Mouse (Mus musculus) cortical plate, adult 2 months (tissue): ENCODE measurements around the gene Pet117. TPM values are rescaled to one million over a fixed set of nuclear protein-coding genes. Genes with fewer than 3 reads are reported as not detected.
A peak's percentile ranks its signal among the peaks of the same experiment; 100 is the strongest.
"Not testable (repeated sequence)": the region's sequence is repeated elsewhere in the genome, so short reads cannot be mapped to it uniquely, and the experiment has no call there.

Experiments used
- H3K27ac ChIP-seq: fragments of 200-500 bp; 2 replicates; pipeline ENCODE4 v1.5.1; 2012; ENCODE audit warnings: low read length, control low read depth, inconsistent platforms; ENCODE audit not compliant: insufficient read depth
- H3K4me1 ChIP-seq: fragments of 200-500 bp; 2 replicates; pipeline ENCODE4 v1.6.1; 2011; ENCODE audit warnings: low read length; ENCODE audit not compliant: control insufficient read depth, insufficient read depth
- H3K4me3 ChIP-seq: fragments of 200-500 bp; 2 replicates; pipeline ENCODE4 v1.5.1; 2011; ENCODE audit warnings: mild to moderate bottlenecking, low read length, control low read depth; ENCODE audit not compliant: insufficient read depth
- CTCF ChIP-seq: fragments of 200-500 bp; IDR thresholded peaks from 2 replicates; pipeline ENCODE4 v1.5.1; 2011; ENCODE audit warnings: mild to moderate bottlenecking, control low read depth, low read length; ENCODE audit not compliant: insufficient read depth; ENCODE audit errors: extremely low read depth
- POLR2A ChIP-seq: fragments of 200-500 bp; IDR thresholded peaks from 2 replicates; pipeline ENCODE4 v1.6.1; 2011; ENCODE audit warnings: mild to moderate bottlenecking, low read length, control low read depth; ENCODE audit not compliant: insufficient read depth; ENCODE audit errors: extremely low read depth
- polyA plus RNA-seq: library from polyadenylated mRNA; depleted of rRNA; stranded (reverse); fragments of >200 nt; gene quantifications from 2 replicates; pipeline ENCODE4 v1.2.3, GENCODE M21; 2012

Pet117 gene
- polyA plus RNA-seq, 1 experiment, result not detected

DNA sequence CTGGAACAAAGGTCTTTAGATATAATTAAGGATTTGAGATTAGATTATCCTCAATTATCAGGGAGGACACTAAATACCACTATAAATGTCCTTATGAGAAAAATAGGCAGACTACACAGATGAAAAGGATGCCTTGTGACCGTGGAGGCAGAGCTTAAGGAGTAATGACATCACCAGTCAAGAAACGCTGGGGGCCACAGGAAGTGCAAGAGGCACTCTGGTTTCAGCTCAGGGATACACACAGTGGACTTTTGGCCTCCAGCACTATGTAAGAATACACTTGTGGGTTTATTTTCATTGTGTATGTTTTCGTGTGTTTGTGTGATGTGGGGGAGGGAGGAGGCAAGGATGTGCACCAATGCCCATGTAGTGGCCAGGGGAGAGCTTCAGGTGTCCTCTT, 31.6 kb upstream of the Pet117 start:
- Histone ChIP-seq H3K4me1 (no peaks in the 10 kb centered on the region), H3K27ac (no peak overlapping the region), H3K4me3 (no peak overlapping the region)
- TF ChIP-seq CTCF, result no peak
- no peak for TF ChIP-seq POLR2A

DNA sequence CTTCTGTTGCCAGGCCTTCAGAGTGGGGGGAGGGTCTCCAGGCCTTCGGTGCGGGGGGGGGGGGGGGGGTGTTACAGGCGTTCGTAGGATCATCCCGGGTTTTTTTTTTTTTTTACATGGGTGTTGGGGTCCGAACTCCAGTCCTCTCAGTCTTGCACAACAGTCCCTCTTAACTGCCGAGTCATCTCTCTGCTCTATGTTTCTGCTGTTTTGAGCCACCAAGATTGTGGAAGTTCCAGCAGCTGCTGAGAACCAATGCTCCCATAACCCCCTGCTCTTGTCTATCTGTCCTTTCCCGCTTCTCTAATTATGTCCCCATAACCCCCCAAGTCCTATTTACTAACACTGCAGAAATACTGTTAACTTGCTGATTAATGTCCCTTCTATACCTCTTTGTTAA, 31.1 kb upstream of the Pet117 start:
- no peak overlapping the region for H3K27ac ChIP-seq
- H3K4me1 ChIP-seq, result no peaks in the 10 kb centered on the region
- TF ChIP-seq CTCF (no peak), POLR2A (no peak)
- no peak overlapping the region for H3K4me3 ChIP-seq

DNA sequence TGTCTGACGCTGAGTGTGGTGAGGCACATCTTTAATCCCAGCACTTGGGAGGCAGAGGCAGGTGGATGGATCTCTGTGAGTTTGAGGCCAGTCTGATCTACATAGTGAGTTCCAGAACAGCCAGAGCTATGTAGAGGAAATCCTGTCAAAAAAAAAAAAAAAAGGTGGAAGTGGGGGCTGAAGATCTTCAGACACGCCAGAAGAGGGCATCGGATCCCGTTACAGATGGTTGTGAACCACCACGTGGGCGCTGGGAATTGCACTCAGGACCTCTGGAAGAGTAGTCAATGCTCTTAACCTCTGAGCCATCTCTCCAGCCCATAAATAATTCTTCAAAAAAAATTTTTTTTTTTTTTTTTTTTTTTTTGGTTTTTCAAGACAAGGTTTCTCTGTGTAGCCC, 30.6 kb upstream of the Pet117 start:
- not testable (repeated sequence) for H3K4me1 ChIP-seq, H3K27ac ChIP-seq, H3K4me3 ChIP-seq

DNA sequence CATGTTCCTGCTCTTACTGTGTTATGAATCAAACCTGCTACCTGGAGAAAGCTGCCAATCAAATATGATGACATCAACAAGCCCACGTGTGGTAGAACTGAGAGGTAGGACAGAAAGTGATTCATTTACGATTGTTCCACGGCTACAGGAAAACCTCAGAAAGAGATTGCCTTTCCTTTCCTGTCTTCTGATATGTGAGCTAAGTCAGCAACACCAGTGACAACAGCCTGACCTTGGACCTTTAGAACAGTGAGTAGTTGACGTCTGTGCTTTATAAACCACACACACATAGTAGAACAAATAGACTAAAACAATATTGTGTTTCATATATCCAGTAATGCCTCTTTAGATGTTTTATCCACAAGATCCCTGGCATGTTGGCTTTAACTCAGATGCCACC, 25.6 kb upstream of the Pet117 start:
- H3K4me3 ChIP-seq, result no peak overlapping the region
- H3K27ac ChIP-seq, result no peak overlapping the region
- no peak for TF ChIP-seq CTCF
- no peak for TF ChIP-seq POLR2A
- no peaks in the 10 kb centered on the region for H3K4me1 ChIP-seq

DNA sequence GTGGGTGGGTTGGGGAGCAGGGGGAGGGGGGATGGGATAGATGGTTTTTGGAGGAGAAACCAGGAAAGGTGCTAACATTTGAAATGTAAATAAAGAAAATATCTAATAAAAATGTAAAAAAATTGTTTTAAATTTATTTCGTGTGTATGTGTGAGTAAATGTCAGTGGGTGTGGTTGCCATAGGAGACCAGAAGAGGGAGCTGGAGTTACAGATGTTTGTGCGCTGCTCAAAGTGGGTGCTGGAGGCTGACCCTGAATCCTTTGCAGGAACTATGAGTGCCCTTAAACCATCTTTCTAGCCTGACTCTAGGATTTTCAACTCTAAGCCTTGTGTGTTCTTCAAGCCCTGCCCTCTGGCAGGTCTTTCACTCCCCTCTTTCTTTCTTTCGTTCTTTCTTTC, 20.3 kb upstream of the Pet117 start:
- TF ChIP-seq POLR2A (no peak), CTCF (no peak)
- no peak overlapping the region for H3K27ac ChIP-seq
- H3K4me3 ChIP-seq, result no peak overlapping the region
- H3K4me1 ChIP-seq, result peaks cover 1% of the 10 kb centered on the region; the same call in 1 of the 2 replicates

DNA sequence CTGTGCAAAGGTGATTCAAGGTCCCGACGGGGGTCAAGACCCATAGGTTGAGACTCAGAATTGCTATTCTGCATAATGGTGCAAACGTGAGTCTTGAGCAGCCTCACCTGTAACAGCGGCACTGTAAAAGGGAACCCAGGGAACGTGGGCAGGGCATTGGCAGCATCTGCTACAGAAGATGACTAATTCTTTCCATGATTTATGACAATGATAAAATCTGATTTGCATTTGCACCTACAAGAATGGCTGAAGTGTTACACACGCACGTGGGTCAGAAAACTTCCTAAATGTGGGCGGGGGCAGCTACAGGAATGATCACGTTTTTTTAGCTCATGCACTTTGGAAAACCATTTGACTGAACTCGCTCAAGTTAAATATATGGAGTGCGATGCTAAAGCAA, 16.0 kb upstream of the Pet117 start:
- H3K27ac ChIP-seq, result no peak overlapping the region
- no peak for TF ChIP-seq CTCF
- no peak for TF ChIP-seq POLR2A
- H3K4me1 ChIP-seq, result peaks cover 1% of the 10 kb centered on the region; the same call in 1 of the 2 replicates
- H3K4me3 ChIP-seq, result no peak overlapping the region

DNA sequence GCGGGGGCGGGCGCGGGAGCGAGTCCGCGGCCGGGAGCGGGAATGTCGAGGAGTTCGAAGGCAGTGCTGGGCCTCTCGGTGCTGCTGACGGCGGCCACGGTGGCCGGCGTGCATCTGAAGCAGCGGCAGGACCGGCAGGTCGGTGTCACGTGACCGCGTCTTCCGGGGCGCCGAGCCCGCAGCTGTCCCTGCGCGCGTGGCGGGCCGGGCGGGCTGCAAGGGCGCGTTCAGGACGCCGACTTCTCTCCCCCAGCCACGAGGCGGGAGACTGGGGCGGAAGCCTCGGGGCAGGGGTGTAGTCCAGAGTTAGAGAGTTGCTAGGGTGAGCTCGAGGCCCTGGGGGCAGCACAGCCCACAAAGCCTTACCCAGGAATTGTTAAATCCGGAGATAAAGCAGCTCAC, 225 bp downstream of the Pet117 start:
- TF ChIP-seq CTCF, result no peak
- no peak for TF ChIP-seq POLR2A
- Histone ChIP-seq H3K4me1 (peaks cover 7% of the 10 kb centered on the region; the same call in 1 of the 2 replicates), H3K27ac (peak overlapping the region; percentile 90), H3K4me3 (peak overlapping the region; percentile 90)

DNA sequence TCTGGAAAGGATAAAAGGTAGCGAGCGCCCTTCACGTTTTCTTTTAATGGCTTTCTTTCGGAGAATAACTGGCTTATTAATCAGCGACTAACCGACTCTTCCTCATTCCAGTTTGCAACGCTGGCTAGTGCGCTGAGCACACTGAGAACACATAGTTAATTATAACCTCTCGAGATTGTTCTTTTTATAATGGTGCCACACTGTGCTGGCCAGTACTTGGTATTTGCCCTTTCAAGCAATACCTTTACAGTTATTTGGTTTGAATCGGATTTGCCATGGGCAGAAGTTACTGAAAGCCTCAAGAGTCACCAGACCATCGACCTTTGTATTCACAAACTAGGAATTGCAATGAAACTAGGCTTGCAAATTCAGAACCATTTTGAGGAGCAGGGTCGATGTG, 715 bp downstream of the Pet117 start:
- peaks cover 7% of the 10 kb centered on the region; the same call in 1 of the 2 replicates for H3K4me1 ChIP-seq
- peak overlapping the region; percentile 90 for H3K4me3 ChIP-seq
- H3K27ac ChIP-seq, result peak overlapping the region; percentile 90; the same call in 1 of the 2 replicates
- no peak for TF ChIP-seq CTCF
- no peak for TF ChIP-seq POLR2A

DNA sequence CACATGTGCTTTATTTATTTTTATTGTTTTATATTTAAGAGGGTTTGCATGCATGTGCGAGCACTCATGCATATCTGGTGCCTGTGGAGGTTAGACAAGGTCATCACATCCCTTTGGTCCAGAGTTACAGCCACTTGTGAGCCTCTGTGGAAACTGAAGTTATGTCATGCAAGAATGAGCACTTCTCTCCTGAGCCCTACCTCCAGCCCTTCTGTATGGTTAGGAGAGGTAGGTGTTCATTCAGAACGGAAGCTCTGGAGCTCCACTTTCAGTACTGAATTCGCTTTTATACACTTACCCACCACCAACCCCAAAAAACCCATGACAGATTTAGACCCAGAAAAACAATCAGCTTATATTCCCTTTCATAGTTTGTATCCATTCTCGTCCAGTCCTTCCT, 2.8 kb downstream of the Pet117 start:
- H3K27ac ChIP-seq, result no peak overlapping the region
- peaks cover 7% of the 10 kb centered on the region; the same call in 1 of the 2 replicates for H3K4me1 ChIP-seq
- no peak for TF ChIP-seq CTCF
- no peak for TF ChIP-seq POLR2A
- H3K4me3 ChIP-seq, result no peak overlapping the region

DNA sequence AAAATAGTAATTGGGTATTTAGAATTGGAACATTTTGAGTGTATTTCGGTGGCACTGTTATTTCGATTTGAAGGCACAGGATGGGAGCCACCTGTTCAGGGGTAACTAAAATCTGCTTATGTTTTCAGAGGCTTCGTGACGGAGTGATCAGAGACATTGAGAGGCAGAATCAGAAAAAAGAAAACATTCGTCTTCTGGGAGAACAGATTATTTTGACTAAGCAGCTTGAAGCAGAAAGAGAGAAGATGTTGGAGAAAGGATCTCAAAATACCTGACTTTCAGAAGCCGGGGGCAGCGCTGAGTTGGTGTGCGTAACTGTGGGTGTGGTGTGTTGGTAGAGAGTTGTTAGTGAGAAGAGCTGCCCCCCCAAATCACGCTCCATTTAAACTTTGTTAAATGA, 4.3 kb downstream of the Pet117 start:
- Histone ChIP-seq H3K4me1 (peaks cover 7% of the 10 kb centered on the region; the same call in 1 of the 2 replicates), H3K4me3 (no peak overlapping the region), H3K27ac (no peak overlapping the region)
- TF ChIP-seq CTCF, result no peak
- no peak for TF ChIP-seq POLR2A
